Mouse (Mus musculus): ENCODE results near the gene Stk11ip.

The Stk11ip gene

GRCm38 (mm10) chr1:75573715-75574114 lies 52.4 kb downstream of the Stk11ip start:
- no peak for DNase-seq

- DNase-seq, result no peak
Observed at GRCm38 (mm10) chr1:75574476-75575310, 53.4 kb downstream of the Stk11ip start.

GRCm38 (mm10) chr1:75581936-75582624 lies 60.8 kb downstream of the Stk11ip start:
- no peak for DNase-seq

GRCm38 (mm10) chr1:75582625-75582956 lies 61.3 kb downstream of the Stk11ip start:
- DNase-seq, result no peak

- no peak for DNase-seq
Observed at GRCm38 (mm10) chr1:75583034-75583433, 61.7 kb downstream of the Stk11ip start.

GRCm38 (mm10) chr1:75586791-75587190 lies 65.5 kb downstream of the Stk11ip start:
- DNase-seq, result no peak
